Mouse (Mus musculus) heart, embryonic 12.5 days (tissue): ENCODE data around the gene Tbc1d9. TPM values are rescaled to one million over a fixed set of nuclear protein-coding genes. Genes with fewer than 3 reads are reported as not detected.
A peak's percentile ranks its signal among the peaks of the same experiment; 100 is the strongest.

Experiments
- ATAC-seq: fragments of 200-750 bp; cut with Nextera tagmentation; 2 replicates; pipeline ENCODE4 v1.8.0; 2017; ENCODE audit warnings: moderate TSS enrichment, moderate library complexity; ENCODE audit not compliant: insufficient number of reproducible peaks, low FRiP score
- H3K27ac ChIP-seq: fragments of 300-500 bp; sonication (generic); 2 replicates; pipeline ENCODE4 v1.5.1; 2016; ENCODE audit warnings: mild to moderate bottlenecking, moderate library complexity; ENCODE audit not compliant: poor library complexity, severe bottlenecking
- H3K27me3 ChIP-seq: fragments of 300-500 bp; sonication (generic); replicated peaks from 2 replicates; pipeline ENCODE4 v1.6.1; 2016; ENCODE audit warnings: mild to moderate bottlenecking, moderate library complexity
- H3K36me3 ChIP-seq: fragments of 300-500 bp; sonication (generic); 2 replicates; pipeline ENCODE4 v1.6.1; 2016; ENCODE audit warnings: mild to moderate bottlenecking, moderate library complexity
- H3K4me1 ChIP-seq: fragments of 300-500 bp; sonication (generic); replicated peaks from 2 replicates; pipeline ENCODE4 v1.6.1; 2016; ENCODE audit warnings: mild to moderate bottlenecking
- H3K4me2 ChIP-seq: fragments of 300-500 bp; sonication (generic); 2 replicates; pipeline ENCODE4 v1.6.1; 2016; ENCODE audit warnings: mild to moderate bottlenecking, moderate library complexity
- H3K4me3 ChIP-seq: fragments of 300-500 bp; sonication (generic); 2 replicates; pipeline ENCODE4 v1.5.1; 2016; ENCODE audit warnings: mild to moderate bottlenecking
- H3K9ac ChIP-seq: fragments of 300-500 bp; sonication (generic); 2 replicates; pipeline ENCODE4 v1.6.1; 2016; ENCODE audit warnings: mild to moderate bottlenecking, moderate library complexity
- H3K9me3 ChIP-seq: fragments of 300-500 bp; sonication (generic); replicated peaks from 2 replicates; pipeline ENCODE4 v1.6.1; 2016; ENCODE audit warnings: mild to moderate bottlenecking, moderate library complexity
- WGBS: fragments of 180-500 bp; shearing (Covaris S2); methylation state at CpG from one replicate; pipeline ENCODE4 v1.1.7; 2016; 5-methylcytosine and 5-hydroxymethylcytosine counted together
- polyA plus RNA-seq: library from polyadenylated mRNA; unstranded; fragments of >200 nt; fragmentation: Nextera tagmentation; extraction: Ambion mirVana; gene quantifications from 2 replicates; pipeline ENCODE4 v1.2.1, GENCODE M21; 2016

The Tbc1d9 gene
- polyA plus RNA-seq, 1 experiment from 2014 or later = 1.4 TPM

GRCm38 (mm10) chr8:83244151-83244550 lies 79.0 kb downstream of the Tbc1d9 start:
- no peak for ATAC-seq
- no peaks in the 10 kb centered on the region for H3K9me3 ChIP-seq
- H3K4me3 ChIP-seq = no peak overlapping the region
- H3K4me2 ChIP-seq = no peak overlapping the region
- WGBS = 77% methylated on average over 7 of the region's 7 CpGs
- no peaks in the 10 kb centered on the region for H3K36me3 ChIP-seq
- no peak overlapping the region for H3K27ac ChIP-seq
- no peak overlapping the region for H3K9ac ChIP-seq
- H3K4me1 ChIP-seq = peaks cover 6% of the 10 kb centered on the region; the same call in 1 of the 2 replicates
- H3K27me3 ChIP-seq = no peaks in the 10 kb centered on the region

- WGBS = 87% methylated on average over 6 of the region's 6 CpGs
- Histone ChIP-seq H3K9me3 (no peaks in the 10 kb centered on the region), H3K4me1 (no peaks in the 10 kb centered on the region), H3K4me3 (no peak overlapping the region), H3K36me3 (no peaks in the 10 kb centered on the region), H3K9ac (no peak overlapping the region), H3K27ac (no peak overlapping the region), H3K27me3 (no peaks in the 10 kb centered on the region), H3K4me2 (no peak overlapping the region)
- ATAC-seq = no peak
Observed at GRCm38 (mm10) chr8:83250858-83251257, 85.7 kb downstream of the Tbc1d9 start.

- H3K27me3 ChIP-seq = no peaks in the 10 kb centered on the region
- no peak overlapping the region for H3K4me2 ChIP-seq
- no peaks in the 10 kb centered on the region for H3K36me3 ChIP-seq
- H3K4me1 ChIP-seq = no peaks in the 10 kb centered on the region
- no peak for ATAC-seq
- H3K4me3 ChIP-seq = no peak overlapping the region
- H3K9me3 ChIP-seq = no peaks in the 10 kb centered on the region
- H3K27ac ChIP-seq = no peak overlapping the region
- no peak overlapping the region for H3K9ac ChIP-seq
- 76% methylated on average over 14 of the region's 14 CpGs for WGBS
Observed at GRCm38 (mm10) chr8:83251362-83252246, 86.5 kb downstream of the Tbc1d9 start.

- no peak overlapping the region for H3K4me2 ChIP-seq
- no peaks in the 10 kb centered on the region for H3K36me3 ChIP-seq
- no peaks in the 10 kb centered on the region for H3K4me1 ChIP-seq
- WGBS = 70% methylated on average over 5 of the region's 5 CpGs
- H3K9ac ChIP-seq = no peak overlapping the region
- no peak overlapping the region for H3K27ac ChIP-seq
- H3K27me3 ChIP-seq = no peaks in the 10 kb centered on the region
- no peak for ATAC-seq
- H3K4me3 ChIP-seq = no peak overlapping the region
- no peaks in the 10 kb centered on the region for H3K9me3 ChIP-seq
Observed at GRCm38 (mm10) chr8:83252791-83253190, 87.6 kb downstream of the Tbc1d9 start.

DNA sequence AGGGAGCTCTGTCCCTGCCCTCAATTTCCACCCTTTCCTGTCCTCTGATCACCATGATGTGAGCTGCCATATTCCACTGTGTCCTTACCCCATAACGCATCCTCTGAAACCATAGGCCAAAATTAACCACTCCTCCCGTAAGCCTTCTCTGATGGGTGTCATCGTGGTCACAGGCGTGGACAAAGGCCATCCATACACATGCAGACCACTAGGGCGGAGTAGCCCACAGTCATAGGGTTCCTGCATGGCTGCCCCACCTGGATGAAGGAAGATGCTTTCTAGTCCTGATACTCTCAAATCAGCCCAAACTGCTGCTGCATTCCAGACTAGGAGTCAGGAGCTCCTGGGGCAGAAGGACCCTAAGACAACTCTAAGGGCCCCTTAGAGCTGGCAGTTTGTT lies 92.5 kb downstream of the Tbc1d9 start:
- no peaks in the 10 kb centered on the region for H3K36me3 ChIP-seq
- 0 out of 2 replicates have a peak, but pooled peaks cover 4% of the 10 kb centered on the region for H3K27me3 ChIP-seq
- H3K4me1 ChIP-seq = no peaks in the 10 kb centered on the region
- H3K9ac ChIP-seq = no peak overlapping the region
- no peak overlapping the region for H3K4me3 ChIP-seq
- no peaks in the 10 kb centered on the region for H3K9me3 ChIP-seq
- no peak for ATAC-seq
- no peak overlapping the region for H3K27ac ChIP-seq
- 83% methylated on average over 5 of the region's 5 CpGs for WGBS
- H3K4me2 ChIP-seq = no peak overlapping the region

DNA sequence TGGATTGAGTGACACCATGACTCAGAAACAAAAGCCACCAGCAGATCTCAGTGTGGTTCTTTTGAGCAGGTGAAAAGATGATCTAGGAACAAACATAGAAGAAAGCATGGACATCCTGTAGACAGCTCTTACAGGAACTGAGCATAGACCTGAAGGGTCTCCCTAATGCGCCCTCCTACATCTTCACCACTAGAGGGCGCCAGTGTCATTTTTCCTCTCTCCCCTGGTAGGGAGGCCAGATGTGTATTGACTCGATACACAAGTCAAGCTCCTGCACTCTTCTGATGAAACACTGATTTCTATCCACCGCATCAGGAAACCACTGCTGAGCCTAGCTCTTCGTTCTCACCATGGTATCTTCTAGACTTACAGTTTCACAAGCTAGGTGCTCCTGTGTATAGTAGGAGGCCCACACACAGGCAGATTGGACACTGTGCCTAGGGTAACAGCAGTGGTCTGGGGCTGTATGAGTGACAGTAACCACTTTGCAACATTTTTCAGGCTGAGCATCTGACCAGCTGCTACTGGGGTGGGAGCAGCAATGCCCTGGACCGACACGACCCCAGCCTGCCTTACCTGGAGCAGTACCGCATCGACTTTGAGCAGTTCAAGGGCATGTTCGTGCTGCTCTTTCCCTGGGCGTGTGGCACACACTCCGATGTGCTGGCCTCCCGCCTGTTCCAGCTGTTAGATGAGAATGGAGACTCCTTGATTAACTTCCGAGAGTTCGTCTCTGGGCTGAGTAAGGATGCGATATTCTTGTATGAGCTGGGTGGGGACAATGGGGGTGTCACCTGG lies 95.5 kb downstream of the Tbc1d9 start:
- H3K9ac ChIP-seq = no peak overlapping the region
- no peaks in the 10 kb centered on the region for H3K4me1 ChIP-seq
- no peak overlapping the region for H3K4me3 ChIP-seq
- ATAC-seq = no peak
- H3K9me3 ChIP-seq = no peaks in the 10 kb centered on the region
- H3K4me2 ChIP-seq = no peak overlapping the region
- no peaks in the 10 kb centered on the region; the same call in 1 of the 2 replicates for H3K36me3 ChIP-seq
- H3K27ac ChIP-seq = no peak overlapping the region
- 0 out of 2 replicates have a peak, but pooled peaks cover 4% of the 10 kb centered on the region for H3K27me3 ChIP-seq
- WGBS = 66% methylated on average over 16 of the region's 16 CpGs

GRCm38 (mm10) chr8:83271172-83271571 lies 106.0 kb downstream of the Tbc1d9 start:
- Histone ChIP-seq H3K27ac (no peak overlapping the region), H3K4me1 (0 out of 2 replicates have a peak, but pooled peaks cover 4% of the 10 kb centered on the region), H3K27me3 (no peaks in the 10 kb centered on the region), H3K9ac (no peak overlapping the region), H3K9me3 (no peaks in the 10 kb centered on the region), H3K4me3 (no peak overlapping the region), H3K4me2 (no peak overlapping the region), H3K36me3 (no peaks in the 10 kb centered on the region)
- ATAC-seq = no peak
- WGBS = 93% methylated on average over 14 of the region's 14 CpGs

- no peak overlapping the region for H3K4me2 ChIP-seq
- H3K9ac ChIP-seq = no peak overlapping the region
- H3K4me1 ChIP-seq = 0 out of 2 replicates have a peak, but pooled peaks cover 4% of the 10 kb centered on the region
- no peaks in the 10 kb centered on the region for H3K36me3 ChIP-seq
- no peaks in the 10 kb centered on the region for H3K27me3 ChIP-seq
- WGBS = 72% methylated on average over 10 of the region's 10 CpGs
- no peak for ATAC-seq
- no peak overlapping the region for H3K27ac ChIP-seq
- H3K4me3 ChIP-seq = no peak overlapping the region
- no peaks in the 10 kb centered on the region for H3K9me3 ChIP-seq
Observed at GRCm38 (mm10) chr8:83272464-83272863, 107.3 kb downstream of the Tbc1d9 start.

- 31% methylated on average over 11 of the region's 11 CpGs for whole genome bisulfite sequencing
- Histone ChIP-seq H3K4me1 (0 out of 2 replicates have a peak, but pooled peaks cover 4% of the 10 kb centered on the region), H3K4me2 (peak overlapping the region; percentile 47), H3K9ac (no peak overlapping the region), H3K36me3 (no peaks in the 10 kb centered on the region), H3K27me3 (no peaks in the 10 kb centered on the region), H3K4me3 (0 out of 2 replicates have a peak overlapping the region, but pooled peaks have one; percentile 3), H3K9me3 (no peaks in the 10 kb centered on the region), H3K27ac (peak overlapping the region; percentile 10; the same call in 1 of the 2 replicates)
- peak; percentile 67; the same call in 1 of the 2 replicates for ATAC-seq
Observed at GRCm38 (mm10) chr8:83274470-83274869, 109.3 kb downstream of the Tbc1d9 start.

GRCm38 (mm10) chr8:83278431-83278830 lies 113.3 kb downstream of the Tbc1d9 start:
- Histone ChIP-seq H3K4me2 (no peak overlapping the region), H3K9me3 (no peaks in the 10 kb centered on the region), H3K27ac (no peak overlapping the region), H3K4me3 (no peak overlapping the region), H3K36me3 (no peaks in the 10 kb centered on the region), H3K27me3 (no peaks in the 10 kb centered on the region), H3K4me1 (0 out of 2 replicates have a peak, but pooled peaks cover 4% of the 10 kb centered on the region), H3K9ac (no peak overlapping the region)
- ATAC-seq = no peak
- 74% methylated on average over 6 of the region's 6 CpGs for WGBS

- H3K36me3 ChIP-seq = no peaks in the 10 kb centered on the region
- no peak overlapping the region for H3K9ac ChIP-seq
- H3K27ac ChIP-seq = no peak overlapping the region
- H3K4me3 ChIP-seq = no peak overlapping the region
- peaks cover 8% of the 10 kb centered on the region for H3K4me1 ChIP-seq
- H3K27me3 ChIP-seq = peaks cover 33% of the 10 kb centered on the region
- 70% methylated on average over 8 of the region's 8 CpGs for WGBS
- ATAC-seq = no peak
- H3K9me3 ChIP-seq = no peaks in the 10 kb centered on the region
- H3K4me2 ChIP-seq = no peak overlapping the region
Observed at GRCm38 (mm10) chr8:83285391-83285790, 120.2 kb downstream of the Tbc1d9 start.
